Mouse (Mus musculus): ENCODE data around the gene Knstrn. TPM values are rescaled to one million over a fixed set of nuclear protein-coding genes. Genes with fewer than 3 reads are reported as not detected.

Knstrn gene
- polyA plus RNA-seq, 1 experiment from 2014 or later, result 14.8 TPM

GRCm38 (mm10) chr2:118903333-118903741 lies 89.5 kb downstream of the Knstrn start:
- Histone ChIP-seq H3K27me3 (replicated peaks) (peaks cover 19% of the 10 kb centered on the region), H3K4me1 (peaks cover 50% of the 10 kb centered on the region), H3K9me3 (replicated peaks) (no peaks in the 10 kb centered on the region), H3K4me2 (peak overlapping the region; percentile 100), H3K27ac (replicated peaks) (no peak overlapping the region), H3K4me3 (replicated peaks) (peak overlapping the region; percentile 93), H3K9ac (replicated peaks) (peak overlapping the region; percentile 91), H3K36me3 (no peaks in the 10 kb centered on the region)
- WGBS, result 10% methylated on average over 10 of the region's 10 CpGs
- ATAC-seq (ENCODE audit: low FRiP score), result no peak

Other genes starting within 250 kb of the Knstrn start
- gene Bub1b, start 215.8 kb upstream of the Knstrn start, polyA plus RNA-seq (2015; fragmentation: Nextera tagmentation; extraction: Ambion mirVana), result 7.0 and 26.4 TPM in 2 replicates
- 40.2 and 42.4 TPM in 2 replicates for gene Pak6, start 150.7 kb upstream of the Knstrn start, polyA plus RNA-seq (2015; fragmentation: Nextera tagmentation; extraction: Ambion mirVana)
- not detected in 2 replicates for gene Ankrd63, start 110.0 kb upstream of the Knstrn start, polyA plus RNA-seq (2015; fragmentation: Nextera tagmentation; extraction: Ambion mirVana)
- gene Plcb2, start 85.6 kb upstream of the Knstrn start, polyA plus RNA-seq (2015; fragmentation: Nextera tagmentation; extraction: Ambion mirVana), result 1.0 and 2.2 TPM in 2 replicates
- 22.0 and 23.5 TPM in 2 replicates for gene Inafm2, start 68.2 kb upstream of the Knstrn start, polyA plus RNA-seq (2015; fragmentation: Nextera tagmentation; extraction: Ambion mirVana)
- gene Ccdc9b, start 51.3 kb upstream of the Knstrn start, polyA plus RNA-seq (2015; fragmentation: Nextera tagmentation; extraction: Ambion mirVana), result 0.97 and 1.2 TPM in 2 replicates
- 1.2 TPM in 1 of 2 replicates, not detected in the other for gene Phgr1, start 41.2 kb upstream of the Knstrn start, polyA plus RNA-seq (2015; fragmentation: Nextera tagmentation; extraction: Ambion mirVana)
- gene Disp2, start 34.3 kb upstream of the Knstrn start, polyA plus RNA-seq (2015; fragmentation: Nextera tagmentation; extraction: Ambion mirVana), result 65.4 and 75.6 TPM in 2 replicates
- 51.9 and 59.4 TPM in 2 replicates for gene Ivd, start 48.0 kb downstream of the Knstrn start, polyA plus RNA-seq (2015; fragmentation: Nextera tagmentation; extraction: Ambion mirVana)
- 8.5 TPM in 2 replicates for gene Bahd1, start 86.4 kb downstream of the Knstrn start, polyA plus RNA-seq (2015; fragmentation: Nextera tagmentation; extraction: Ambion mirVana)
- gene Chst14, start 112.5 kb downstream of the Knstrn start, polyA plus RNA-seq (2015; fragmentation: Nextera tagmentation; extraction: Ambion mirVana), result 6.1 and 9.3 TPM in 2 replicates
- gene Ccdc32, start 215.4 kb downstream of the Knstrn start, polyA plus RNA-seq (2015; fragmentation: Nextera tagmentation; extraction: Ambion mirVana), result 40.7 and 41.2 TPM in 2 replicates
- 3.7 and 4.5 TPM in 2 replicates for gene Rpusd2, start 220.8 kb downstream of the Knstrn start, polyA plus RNA-seq (2015; fragmentation: Nextera tagmentation; extraction: Ambion mirVana)
- gene Knl1, start 233.1 kb downstream of the Knstrn start, polyA plus RNA-seq (2015; fragmentation: Nextera tagmentation; extraction: Ambion mirVana), result 5.2 and 20.1 TPM in 2 replicates